Mouse (Mus musculus) ES-Bruce4 (cell line): ENCODE results near the gene Dnph1.

ENCODE experiments used
- CTCF ChIP-seq: IDR thresholded peaks from one replicate; pipeline ENCODE4 v1.8.1; 2011; ENCODE audit warnings: low read depth, low read length
- EP300 ChIP-seq: IDR thresholded peaks from 2 replicates; pipeline ENCODE4 v1.6.1; 2011; ENCODE audit warnings: low read depth, low read length; ENCODE audit not compliant: insufficient read depth
- POLR2A ChIP-seq: IDR thresholded peaks from one replicate; pipeline ENCODE4 v1.8.1; 2011; ENCODE audit warnings: low read length; ENCODE audit not compliant: insufficient read depth

DNA sequence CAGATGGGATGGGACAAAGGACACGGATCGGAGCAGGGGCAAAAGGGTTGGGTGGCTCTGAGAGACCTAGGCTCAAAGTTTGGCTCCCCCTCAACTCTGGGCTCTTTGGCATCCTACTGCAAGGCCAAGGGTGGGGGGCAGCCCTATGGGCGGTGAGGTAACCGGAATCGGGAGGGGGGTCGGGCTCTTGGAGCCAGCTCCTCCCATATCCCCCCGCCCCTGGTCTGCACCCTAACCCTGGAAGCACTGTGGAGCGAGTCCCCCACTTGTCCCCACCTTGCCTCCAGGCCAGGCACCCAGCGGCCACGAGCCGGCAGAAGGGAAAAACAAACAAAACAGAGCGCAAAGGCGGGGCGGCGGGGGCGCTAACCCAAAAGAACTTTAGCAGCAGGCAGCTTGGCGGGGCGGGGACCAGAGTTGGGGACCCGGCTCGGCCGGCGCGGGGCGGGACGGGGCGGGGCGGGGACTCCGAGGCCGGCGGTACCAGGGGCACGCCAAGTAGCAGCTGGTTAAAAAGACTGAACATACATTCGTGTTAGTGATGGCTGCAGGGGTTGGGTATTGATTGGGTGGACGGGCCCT is 41.3 kb upstream of the Dnph1 start:
- no peak for TF ChIP-seq POLR2A
- TF ChIP-seq CTCF, result no peak
- 0 out of 2 replicates have a peak, but pooled peaks have one; percentile 30 for TF ChIP-seq EP300
